Mouse (Mus musculus): Measurements from ENCODE around the gene Ccl4.

Ccl4 gene

GRCm38 (mm10) chr11:83662204-83662603 is at the start of gene Ccl4:
Ccl4 (plus strand) TSS chr11:83662584.
- no peak for DNase-seq

- DNase-seq = no peak
Measured at GRCm38 (mm10) chr11:83616586-83616985, 45.8 kb upstream of the Ccl4 start.

GRCm38 (mm10) chr11:83618238-83618637 is 44.1 kb upstream of the Ccl4 start:
- DNase-seq = no peak

GRCm38 (mm10) chr11:83619037-83619436 is 43.3 kb upstream of the Ccl4 start:
- no peak for DNase-seq

GRCm38 (mm10) chr11:83623586-83623985 is 38.8 kb upstream of the Ccl4 start:
- no peak for DNase-seq

- DNase-seq = no peak
Measured at GRCm38 (mm10) chr11:83628808-83629207, 33.6 kb upstream of the Ccl4 start.

GRCm38 (mm10) chr11:83630630-83631029 is 31.8 kb upstream of the Ccl4 start:
- DNase-seq = no peak

GRCm38 (mm10) chr11:83631065-83631464 is 31.3 kb upstream of the Ccl4 start:
- no peak for DNase-seq

GRCm38 (mm10) chr11:83632744-83633143 is 29.6 kb upstream of the Ccl4 start:
- DNase-seq = no peak

- DNase-seq = no peak
Measured at GRCm38 (mm10) chr11:83634425-83634824, 28.0 kb upstream of the Ccl4 start.

GRCm38 (mm10) chr11:83634898-83635297 is 27.5 kb upstream of the Ccl4 start:
- DNase-seq = no peak

GRCm38 (mm10) chr11:83636742-83637235 is 25.6 kb upstream of the Ccl4 start:
- DNase-seq = no peak

- DNase-seq = no peak
Measured at GRCm38 (mm10) chr11:83638934-83639333, 23.4 kb upstream of the Ccl4 start.

- no peak for DNase-seq
Measured at GRCm38 (mm10) chr11:83639533-83639932, 22.9 kb upstream of the Ccl4 start.

GRCm38 (mm10) chr11:83640141-83640540 is 22.2 kb upstream of the Ccl4 start:
- DNase-seq = no peak

- DNase-seq = no peak
Measured at GRCm38 (mm10) chr11:83641216-83641615, 21.2 kb upstream of the Ccl4 start.

GRCm38 (mm10) chr11:83645521-83645920 is 16.9 kb upstream of the Ccl4 start, which contains the start of gene Rpl9-ps1:
Rpl9-ps1 (minus strand) TSS chr11:83645621.
- DNase-seq = no peak

- no peak for DNase-seq
Measured at GRCm38 (mm10) chr11:83646356-83647149, 15.8 kb upstream of the Ccl4 start.

- no peak for DNase-seq
Measured at GRCm38 (mm10) chr11:83649305-83649841, 13.0 kb upstream of the Ccl4 start, which contains the start of gene Ccl3. Ccl3 (minus strand) TSS chr11:83649355.

GRCm38 (mm10) chr11:83654606-83655005 is 7.8 kb upstream of the Ccl4 start:
- DNase-seq = no peak

GRCm38 (mm10) chr11:83657508-83657907 is 4.9 kb upstream of the Ccl4 start:
- DNase-seq = no peak

GRCm38 (mm10) chr11:83658797-83659196 is 3.6 kb upstream of the Ccl4 start:
- no peak for DNase-seq

GRCm38 (mm10) chr11:83663532-83663931 is 1.1 kb downstream of the Ccl4 start:
- DNase-seq = no peak

- DNase-seq = no peak
Measured at GRCm38 (mm10) chr11:83671743-83672142, 9.4 kb downstream of the Ccl4 start.

All from right cerebral cortex, postnatal 25 days (tissue).